Mouse (Mus musculus) inflammation-experienced regulatory T-cells, adult 6 months (primary cell): ENCODE results near the gene Crnn. TPM values are rescaled to one million over a fixed set of nuclear protein-coding genes. Genes with fewer than 3 reads are reported as not detected.

Source experiments
- ATAC-seq: one replicate; pipeline ENCODE4 v1.8.0; 2017
- polyA plus RNA-seq, 3 experiments: library from polyadenylated mRNA; unstranded; fragments of 100-300 nt; shearing (Covaris generic); gene quantifications; one replicate each; pipeline ENCODE4 v1.2.1; 2017

Gene Crnn
- not detected for polyA plus RNA-seq

DNA sequence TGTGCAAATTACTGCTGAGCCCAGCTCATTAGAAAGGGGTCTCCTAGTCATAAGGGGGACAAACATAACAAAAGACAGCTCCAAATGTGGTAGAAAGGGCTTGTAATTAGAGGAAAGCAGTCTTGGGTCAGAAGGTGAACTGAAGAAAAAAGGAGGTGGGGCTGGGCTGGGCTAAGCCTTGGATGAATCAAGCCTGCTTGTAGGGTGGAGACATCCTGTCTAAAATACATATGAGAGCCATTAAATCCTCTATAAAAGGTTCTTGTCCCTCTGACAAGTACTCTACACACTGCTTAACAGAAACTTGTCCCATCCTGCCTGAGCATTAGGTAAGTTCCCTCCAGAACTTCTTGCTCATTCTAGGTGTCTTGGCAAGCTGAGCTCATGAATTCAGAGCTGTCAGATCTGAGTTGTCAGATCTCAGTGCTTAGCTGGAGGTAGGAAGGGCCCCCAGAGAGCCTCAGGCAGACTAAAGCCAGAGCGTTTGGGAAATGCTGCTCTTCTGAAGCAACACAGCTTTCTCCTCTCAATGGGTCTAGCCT lies at the start of gene Crnn:
Gene Crnn, plus strand, starts transcription at position 278 of the 542 bp plus-strand sequence.
- no peak for ATAC-seq

DNA sequence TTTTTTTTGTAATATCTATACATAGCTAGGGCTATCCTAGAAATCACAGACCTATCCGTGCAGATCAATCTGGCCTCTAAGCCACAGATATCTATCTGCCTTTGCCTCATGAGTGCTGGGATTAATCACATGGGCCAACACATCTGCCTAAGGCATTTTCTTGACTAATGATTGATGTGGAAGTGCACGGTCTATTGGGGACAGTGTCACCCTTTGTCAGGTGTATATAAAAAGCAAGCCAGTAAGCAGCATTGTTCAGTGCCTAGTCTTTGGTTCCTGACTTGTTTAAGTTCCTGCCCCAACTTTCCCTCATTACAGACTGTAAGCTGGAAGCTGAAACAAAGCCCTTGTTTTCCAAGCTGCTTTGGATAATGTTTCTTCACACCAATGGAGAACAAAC lies 48.1 kb upstream of the Crnn start:
- no peak for ATAC-seq

GRCm38 (mm10) chr3:93111668-93112067 lies 32.9 kb upstream of the Crnn start:
- no peak for ATAC-seq

DNA sequence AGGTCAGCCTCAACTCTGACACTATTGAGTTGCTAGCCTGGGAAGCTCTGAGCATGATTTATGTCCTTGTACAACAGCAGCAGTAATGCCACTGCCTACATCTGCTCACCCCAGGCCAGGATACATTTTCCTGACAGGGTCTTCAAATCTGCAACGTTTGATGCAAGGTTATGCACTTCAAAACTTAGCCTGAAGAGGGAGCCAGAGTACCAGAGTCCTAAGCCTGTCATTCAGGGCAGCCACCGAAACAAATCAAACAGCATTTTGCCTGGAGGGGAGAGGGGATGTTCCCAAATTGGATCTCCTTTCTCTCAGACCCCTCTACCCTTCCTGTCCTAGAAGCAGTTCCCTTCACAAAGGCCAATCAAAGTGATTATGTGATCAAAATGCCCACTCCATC lies 30.1 kb upstream of the Crnn start:
- no peak for ATAC-seq

DNA sequence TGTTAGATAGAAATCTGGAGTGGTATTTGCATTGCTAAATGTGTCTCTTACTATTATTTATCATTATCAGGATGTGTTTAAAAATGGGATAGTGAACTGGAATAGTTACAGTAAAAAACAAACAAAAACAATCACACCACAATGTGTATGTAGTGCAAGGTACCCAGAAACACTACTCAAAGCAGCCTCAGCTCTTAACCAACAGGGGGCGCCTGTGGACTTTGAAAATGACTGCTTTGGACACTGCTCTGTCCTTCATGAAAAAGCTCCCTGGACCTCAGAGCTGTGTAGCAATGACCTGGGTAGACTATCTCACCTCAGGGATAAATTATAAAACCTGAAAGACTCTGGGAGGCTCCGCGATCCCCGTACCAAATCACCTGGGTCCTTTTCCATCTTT lies 25.5 kb upstream of the Crnn start:
- ATAC-seq: no peak

DNA sequence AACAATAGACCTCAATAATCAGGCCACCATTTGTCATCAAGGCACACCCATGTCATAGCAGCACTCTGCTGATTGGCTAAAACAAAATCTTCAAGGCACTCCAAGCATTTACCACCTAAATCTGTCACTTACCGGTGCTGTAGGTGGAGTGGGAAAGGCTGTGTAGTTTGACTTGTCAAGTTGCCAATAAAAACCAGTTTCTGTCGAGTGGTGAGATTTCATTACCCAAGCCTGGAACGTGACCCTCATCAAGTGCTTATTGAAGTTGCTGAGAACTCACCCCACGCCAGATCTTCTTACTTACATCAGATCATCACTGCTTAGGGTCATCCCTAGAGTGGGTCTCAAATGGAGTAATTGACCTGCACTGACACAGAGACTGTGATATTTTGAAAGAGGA lies 16.5 kb upstream of the Crnn start:
- ATAC-seq: no peak

GRCm38 (mm10) chr3:93129076-93129475 lies 15.5 kb upstream of the Crnn start:
- ATAC-seq: no peak

DNA sequence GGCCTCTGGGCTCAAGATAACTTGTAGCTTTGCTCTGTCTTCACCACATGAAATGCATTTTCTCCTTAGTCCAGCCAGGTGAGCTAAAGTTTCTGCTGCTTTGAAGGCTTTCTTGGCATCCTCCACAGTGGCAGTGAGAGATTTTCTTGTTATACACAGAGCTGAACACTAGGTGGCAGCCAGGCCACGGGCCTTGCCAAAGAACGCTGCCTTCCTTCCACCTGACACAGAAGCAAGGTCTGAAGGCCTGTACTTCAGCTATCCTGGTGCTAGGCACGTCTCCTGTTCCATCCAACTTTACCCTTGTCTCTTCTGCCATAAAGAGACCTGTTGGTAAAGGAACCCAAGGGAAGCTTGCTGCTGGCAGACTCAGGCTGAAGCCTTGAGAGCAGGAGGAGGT lies 14.1 kb upstream of the Crnn start:
- ATAC-seq: no peak

- ATAC-seq: no peak
These were observed 17.9 kb downstream of the Crnn start for GRCm38 (mm10) chr3:93162502-93162901.

DNA sequence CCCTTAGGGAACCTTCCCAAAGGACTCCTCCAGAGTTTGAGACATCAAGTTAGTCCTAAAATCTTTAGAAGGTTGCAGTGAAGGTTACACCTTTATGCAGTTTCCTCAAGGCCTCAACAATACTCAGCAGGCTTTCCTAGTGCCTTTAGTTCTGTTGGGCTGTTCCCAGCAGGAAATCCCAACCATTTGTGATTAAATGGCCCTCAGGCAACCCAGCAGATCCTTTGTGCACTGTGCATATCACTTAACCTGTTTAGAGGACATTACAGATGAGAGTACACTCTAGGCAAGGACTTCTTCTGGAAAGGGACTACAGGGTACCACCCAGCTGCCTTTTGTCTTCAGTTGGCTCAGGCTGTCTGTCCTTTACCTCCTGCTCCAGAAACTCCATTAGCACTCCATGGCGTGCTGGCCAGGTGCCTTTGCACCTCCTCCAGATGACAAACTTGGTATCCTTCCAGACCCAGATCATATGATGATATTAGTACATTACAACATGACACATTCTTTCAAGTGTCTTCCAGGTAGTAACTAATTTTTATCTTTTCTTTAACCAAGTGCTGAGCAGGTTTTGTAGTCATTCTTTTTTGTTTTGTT lies 18.5 kb downstream of the Crnn start:
- ATAC-seq: no peak

DNA sequence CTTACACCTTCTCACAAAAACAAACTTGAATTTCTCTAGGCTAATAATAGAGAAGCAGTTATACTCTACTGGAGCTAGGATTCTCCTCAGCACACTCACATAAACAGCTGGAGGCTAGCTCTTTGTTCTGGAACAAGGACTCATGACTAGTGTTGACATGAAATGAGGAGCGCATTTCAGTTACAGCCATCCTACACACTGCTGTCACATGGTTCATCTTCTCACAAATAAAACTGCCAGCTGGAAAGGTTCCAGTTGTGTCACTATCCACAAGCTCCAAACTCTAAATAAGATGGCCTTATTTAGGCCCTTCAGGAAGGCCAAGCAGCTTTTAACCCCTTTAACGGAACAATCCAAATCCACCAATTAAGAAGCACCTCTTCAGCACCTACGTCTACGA lies 36.3 kb downstream of the Crnn start:
- ATAC-seq: no peak

- no peak for ATAC-seq
These were observed 52.4 kb downstream of the Crnn start, which contains the start of gene Flg2 for GRCm38 (mm10) chr3:93196978-93197377. Gene Flg2 (plus strand): TSS chr3:93197278.

Other genes with a start within 250 kb of the Crnn start
- not detected for gene Lce3a, start 218.6 kb upstream of the Crnn start, polyA plus RNA-seq
- gene Lce3b, start 211.8 kb upstream of the Crnn start, polyA plus RNA-seq: not detected
- gene Lce3c, start 200.3 kb upstream of the Crnn start, polyA plus RNA-seq: not detected
- gene Lce3d, start 187.4 kb upstream of the Crnn start, polyA plus RNA-seq: not detected
- gene Lce3e, start 177.7 kb upstream of the Crnn start, polyA plus RNA-seq: not detected
- gene Lce3f, start 152.6 kb upstream of the Crnn start, polyA plus RNA-seq: not detected
- gene Crct1, start 129.1 kb upstream of the Crnn start, polyA plus RNA-seq: not detected
- gene Lce1m, start 125.7 kb upstream of the Crnn start, polyA plus RNA-seq: not detected
- gene Gm4858, start 76.0 kb upstream of the Crnn start, polyA plus RNA-seq: not detected
- not detected for gene Flg2, start 52.5 kb downstream of the Crnn start, polyA plus RNA-seq
- not detected for gene Flg, start 128.7 kb downstream of the Crnn start, polyA plus RNA-seq
- gene Hrnr, start 175.0 kb downstream of the Crnn start, polyA plus RNA-seq: not detected
- gene Rptn, start 248.9 kb downstream of the Crnn start, polyA plus RNA-seq: not detected